Mouse (Mus musculus): Measurements from ENCODE around the gene Rps19bp1.

DNA sequence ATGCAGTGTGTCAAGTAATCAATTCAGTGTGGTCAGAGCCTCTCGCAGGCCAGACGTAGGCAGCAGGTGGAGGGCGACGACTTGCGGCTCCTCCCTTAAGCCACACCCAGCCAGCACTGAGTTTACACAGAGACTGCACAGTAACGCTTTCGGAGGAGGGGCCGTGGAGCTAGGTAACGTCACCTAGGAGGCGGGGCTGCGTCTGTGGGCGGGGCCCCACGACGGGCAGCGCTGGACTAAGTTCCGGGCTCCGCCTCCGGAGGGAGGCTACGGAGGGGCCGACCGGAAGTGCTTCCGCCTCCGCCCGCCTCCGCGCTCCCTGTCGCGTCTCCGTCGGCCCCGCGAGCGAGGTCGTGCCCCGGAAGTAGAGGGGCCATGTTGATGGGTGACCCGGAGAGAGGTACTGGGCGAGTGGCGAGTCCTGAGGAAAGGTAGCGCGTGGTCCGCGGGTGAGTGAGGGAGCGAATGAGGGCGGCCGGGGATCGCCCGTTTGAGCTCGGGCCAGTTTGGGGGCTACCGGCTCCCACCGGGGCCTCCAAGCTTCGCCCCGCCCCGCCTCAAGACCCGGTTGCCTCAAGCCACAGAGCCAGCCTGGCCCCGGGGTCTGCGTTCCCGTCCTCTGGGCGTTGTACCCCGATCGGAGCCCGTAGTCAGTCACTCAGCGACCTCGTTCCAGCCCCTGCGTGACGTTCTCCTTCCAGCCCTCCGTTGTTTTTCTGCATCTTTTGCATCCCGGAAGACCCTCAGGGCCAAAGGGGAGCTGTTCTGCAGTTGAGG is 30.2 kb downstream of the Rps19bp1 start, which contains the start of gene Mief1:
- TF ChIP-seq POLR2A (IDR thresholded peaks at IDR 0.05; ENCODE audit: borderline replicate concordance, extremely low read depth, low read depth, low read length), result peak; percentile 72; the same call in 1 of the 2 replicates
- TF ChIP-seq CTCF (IDR thresholded peaks at IDR 0.05; ENCODE audit: insufficient read depth, low read length), result no peak

Data from lung, adult 2 months (tissue).